27 mouse cellular contexts compared by ENCODE assay signal in genomic region chr10:69149252-69149651, GRCm38 (mm10). TPM values are rescaled to one million over a fixed set of nuclear protein-coding genes. Genes with fewer than 3 reads are reported as not detected.
"Had no signal": no experiment of that assay in that cellular context is flagged by ENCODE, and none has a peak within 500 bp of the region (broad histone marks: within the 10 kb centered on the region; RNA-seq: fewer than 3 reads in every experiment).

No protein-coding gene starts in this region.

- H3K4me1 ChIP-seq: hindbrain, embryonic 10.5 days; hindbrain, embryonic 12.5 days; intestine, embryonic 15.5 days; limb, embryonic 13.5 days; limb, embryonic 15.5 days had no signal

- DNase-seq: gastrocnemius, adult 2 months; gastrocnemius, postnatal 10 days; gastrocnemius, postnatal 25 days; heart, adult 18-20 months; heart, postnatal 10 days; heart, postnatal 4 days; kidney, adult 18-20 months; kidney, adult 9 months; kidney, postnatal 10 days; kidney, postnatal 25 days; kidney, postnatal 4 days; left cerebral cortex, postnatal 4 days had no signal

- H3K27ac ChIP-seq: gastrocnemius, adult 2 months; heart, embryonic 10.5 days; hindbrain, embryonic 10.5 days; hindbrain, embryonic 12.5 days; hindbrain, embryonic 14.5 days; intestine, embryonic 15.5 days; kidney, embryonic 15.5 days; layer of hippocampus, adult 2 months; left cerebral cortex, adult 2 months; limb, embryonic 13.5 days; limb, embryonic 15.5 days; liver, embryonic 14.5 days had no signal

- H3K27me3 ChIP-seq: heart, embryonic 12.5 days; hindbrain, embryonic 12.5 days; intestine, embryonic 15.5 days; kidney, embryonic 15.5 days; limb, embryonic 13.5 days; limb, embryonic 15.5 days had no signal

- ATAC-seq: hindbrain, embryonic 16.5 days; inflammation-experienced regulatory T-cells, adult 6 months; intestine, embryonic 15.5 days; intestine, postnatal 0 days had no signal

- H3K4me3 ChIP-seq: gastrocnemius, adult 2 months; heart, embryonic 10.5 days; heart, embryonic 12.5 days; hindbrain, embryonic 10.5 days; hindbrain, embryonic 12.5 days; intestine, embryonic 15.5 days; kidney, embryonic 15.5 days; layer of hippocampus, adult 2 months; left cerebral cortex, adult 2 months; limb, embryonic 13.5 days; limb, embryonic 15.5 days had no signal

- H3K9me3 ChIP-seq: heart, embryonic 10.5 days; heart, embryonic 12.5 days; hindbrain, embryonic 10.5 days; hindbrain, embryonic 12.5 days; intestine, embryonic 15.5 days; kidney, embryonic 15.5 days; limb, embryonic 15.5 days had no signal

- H3K4me2 ChIP-seq: heart, embryonic 12.5 days; hindbrain, embryonic 12.5 days; hindbrain, embryonic 14.5 days; intestine, embryonic 15.5 days; kidney, embryonic 15.5 days; limb, embryonic 13.5 days; limb, embryonic 15.5 days had no signal

- H3K36me3 ChIP-seq: heart, embryonic 10.5 days; heart, embryonic 12.5 days; hindbrain, embryonic 10.5 days; hindbrain, embryonic 12.5 days; intestine, embryonic 15.5 days; kidney, embryonic 15.5 days; limb, embryonic 13.5 days; limb, embryonic 15.5 days had no signal

- H3K9ac ChIP-seq: heart, embryonic 12.5 days; hindbrain, embryonic 12.5 days; hindbrain, embryonic 14.5 days; intestine, embryonic 15.5 days; kidney, embryonic 15.5 days; limb, embryonic 13.5 days; limb, embryonic 15.5 days; liver, embryonic 14.5 days had no signal

RNA-seq across cellular contexts. Expression of gene Rhobtb1, which starts 2.0 kb away (rescaled TPM):
- polyA plus RNA-seq: inflammation-experienced regulatory T-cells, adult 6 months had no signal
